Mouse (Mus musculus) CH12F3 (cell line): Measurements from ENCODE around the gene Prss30.
"Not testable (repeated sequence)": the region's sequence is repeated elsewhere in the genome, so short reads cannot be mapped to it uniquely, and the experiment has no call there.

Source experiments
- in situ Hi-C: fragments of 300-500 bp; cut with MboI; formaldehyde crosslinking; loops from 2 replicates; pipeline ENCODE4 v1.14.3; 2020; ENCODE audit warnings: low sequenced_read_pairs

The Prss30 gene

DNA sequence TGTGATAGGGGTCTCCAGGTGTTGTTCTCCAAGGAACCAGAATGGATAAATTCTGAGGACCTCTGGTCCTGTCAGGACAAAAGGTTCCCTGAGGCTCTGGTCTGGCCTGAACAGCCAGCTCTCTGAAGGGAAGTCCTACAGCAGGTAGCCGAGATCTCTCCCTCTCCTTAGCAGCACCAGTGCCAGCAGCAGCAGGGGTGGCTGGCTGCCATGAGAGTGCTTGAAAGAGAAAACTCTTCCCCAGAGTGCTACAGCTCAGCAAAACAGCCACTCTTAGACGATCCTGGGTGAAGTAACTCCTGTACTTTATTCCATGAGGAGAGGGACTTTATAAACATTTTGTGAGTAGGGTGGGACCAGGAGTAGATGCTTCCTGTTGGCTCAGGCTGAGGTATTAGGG is 9.4 kb upstream of the Prss30 start:
- in situ Hi-C loops: no loop called here

- in situ Hi-C loops: no loop called here
These were observed 4.6 kb upstream of the Prss30 start for GRCm38 (mm10) chr17:23984989-23985388.

DNA sequence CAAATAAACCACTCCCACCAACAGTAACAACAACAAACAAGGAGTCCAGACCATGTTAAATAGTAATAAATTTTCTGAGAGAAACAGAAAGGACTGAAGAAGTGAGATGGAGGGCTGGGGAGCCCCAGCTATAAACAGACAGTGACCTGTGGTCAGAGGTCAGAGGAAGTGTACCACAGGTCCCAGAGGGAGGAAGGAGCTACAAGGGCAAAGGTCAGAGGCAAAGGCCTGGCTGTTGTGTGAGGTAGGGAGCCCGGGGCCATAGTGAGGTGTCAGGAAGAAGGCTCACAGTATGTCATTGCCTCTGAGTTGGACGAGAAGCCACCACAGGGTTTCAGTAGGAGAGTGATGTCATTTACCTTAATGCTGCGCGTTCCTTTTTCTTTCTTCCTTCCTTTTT is 2.5 kb upstream of the Prss30 start:
- in situ Hi-C loops: no loop called here

- in situ Hi-C loops: no loop called here
These were observed 895 bp downstream of the Prss30 start for GRCm38 (mm10) chr17:23979471-23979870.

- in situ Hi-C loops: no loop called here
These were observed 3.7 kb downstream of the Prss30 start for GRCm38 (mm10) chr17:23976665-23977064.

DNA sequence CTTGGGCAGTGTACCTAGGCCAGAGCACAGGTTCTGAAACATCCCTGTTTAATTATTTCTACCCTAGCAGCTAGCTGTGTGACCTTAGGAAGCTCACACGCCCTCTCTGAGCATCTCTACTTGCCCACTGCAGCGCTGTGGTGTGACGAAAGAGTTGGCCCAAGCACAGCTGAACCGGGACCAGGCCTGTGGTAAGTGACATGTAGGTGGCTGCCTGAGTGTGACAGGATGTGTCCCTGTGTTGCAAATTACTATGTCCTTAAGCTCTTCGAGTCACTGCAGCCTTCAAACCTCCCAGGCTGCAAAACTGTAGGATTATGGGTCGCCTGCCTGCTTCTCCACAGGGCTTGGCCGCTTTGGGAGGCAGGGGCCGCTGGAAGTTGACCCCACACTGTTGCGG is 9.1 kb downstream of the Prss30 start:
- in situ Hi-C loops: no loop called here

- in situ Hi-C loops: no loop called here
These were observed 11.1 kb downstream of the Prss30 start for GRCm38 (mm10) chr17:23969231-23969630.

DNA sequence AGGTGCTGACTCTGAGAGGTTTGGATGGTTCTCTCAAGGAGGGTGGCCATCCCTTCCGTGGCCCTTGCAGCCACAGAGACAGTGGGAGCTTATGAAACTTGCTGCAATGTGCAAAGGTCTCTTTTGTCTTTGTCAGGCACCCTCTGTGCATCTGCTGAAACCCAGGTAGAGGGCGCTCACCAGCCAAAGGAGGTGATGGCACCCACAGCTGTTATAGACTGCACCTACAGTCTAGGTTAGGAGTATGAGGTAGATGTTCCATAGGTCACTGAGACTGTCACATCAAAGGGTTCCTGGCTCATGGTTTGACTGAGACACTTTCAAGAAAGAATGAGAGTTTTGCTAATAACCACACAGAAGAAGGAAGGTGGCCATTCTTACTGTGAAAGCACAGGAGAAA is 11.6 kb downstream of the Prss30 start:
- in situ Hi-C loops: no loop called here

- in situ Hi-C loops: no loop called here
These were observed 13.5 kb downstream of the Prss30 start for GRCm38 (mm10) chr17:23966658-23967401.

- in situ Hi-C loops: no loop called here
These were observed 14.5 kb downstream of the Prss30 start for GRCm38 (mm10) chr17:23965805-23966425.

DNA sequence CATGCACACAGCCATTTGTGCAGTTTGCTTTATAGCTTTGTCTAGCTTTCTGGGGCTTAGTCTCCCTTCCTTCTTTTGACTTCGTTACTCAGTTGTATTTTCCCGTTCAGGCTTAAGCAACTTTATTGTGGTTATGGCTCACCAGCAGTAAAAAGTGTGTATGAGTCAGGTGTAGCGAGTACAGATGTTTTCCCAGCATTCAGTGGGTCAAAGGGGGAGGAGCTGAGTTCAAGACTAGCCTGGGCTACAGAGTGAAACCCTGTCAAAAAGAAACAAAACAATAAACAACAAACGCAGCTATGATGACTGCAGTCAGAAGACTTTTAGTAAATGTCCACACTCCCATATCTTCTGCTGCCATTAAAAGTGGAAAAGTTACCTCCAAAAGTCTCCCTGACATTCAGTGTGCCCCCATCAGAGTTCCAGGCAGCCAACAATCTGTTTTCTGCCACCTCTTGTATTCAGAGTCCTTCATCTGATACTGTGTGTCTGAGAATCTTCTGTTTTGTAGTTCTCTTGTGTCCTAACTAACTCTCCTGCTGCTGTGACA is 18.7 kb downstream of the Prss30 start:
- in situ Hi-C loops: no loop called here

DNA sequence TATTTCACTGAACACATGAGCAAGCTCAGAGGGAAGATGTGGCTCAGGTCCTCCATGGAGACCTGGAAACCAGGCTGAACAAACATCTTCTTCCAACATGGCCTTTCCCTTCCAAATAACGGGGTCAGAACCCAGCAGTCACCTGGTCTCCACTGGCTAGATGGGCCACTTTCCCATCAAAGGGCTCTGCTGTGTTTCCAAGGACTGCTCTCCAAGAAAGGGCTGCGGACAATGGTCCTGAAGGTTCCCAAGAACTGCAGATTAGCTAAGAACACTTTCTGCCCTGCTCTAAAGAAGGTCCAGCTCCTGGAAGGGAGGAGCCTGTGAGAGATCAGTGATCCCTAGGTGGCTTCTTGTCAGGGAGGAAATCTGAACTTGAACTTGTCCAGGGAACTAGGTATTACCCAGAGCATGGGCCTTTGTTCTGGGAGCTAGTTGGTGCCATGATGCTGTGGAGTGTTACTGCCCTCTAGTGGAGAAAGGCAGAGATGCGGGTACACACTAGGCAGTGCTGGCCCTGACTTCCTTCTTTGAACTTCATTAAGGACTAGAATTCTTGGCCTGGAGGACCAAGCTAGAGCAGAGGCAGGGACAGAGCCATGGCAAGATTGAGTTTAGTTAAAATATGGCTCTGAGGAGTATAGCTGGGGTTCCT is 20.2 kb downstream of the Prss30 start:
- in situ Hi-C loops: no loop called here

GRCm38 (mm10) chr17:23955174-23955573 is 25.2 kb downstream of the Prss30 start, which contains the start of gene Sbpl:
Sbpl (minus strand) TSS chr17:23955274.
- in situ Hi-C loops: loop anchor here (5.0 kb wide), 1 partner anchor 83 kb away; no protein-coding TSS in a partner anchor

DNA sequence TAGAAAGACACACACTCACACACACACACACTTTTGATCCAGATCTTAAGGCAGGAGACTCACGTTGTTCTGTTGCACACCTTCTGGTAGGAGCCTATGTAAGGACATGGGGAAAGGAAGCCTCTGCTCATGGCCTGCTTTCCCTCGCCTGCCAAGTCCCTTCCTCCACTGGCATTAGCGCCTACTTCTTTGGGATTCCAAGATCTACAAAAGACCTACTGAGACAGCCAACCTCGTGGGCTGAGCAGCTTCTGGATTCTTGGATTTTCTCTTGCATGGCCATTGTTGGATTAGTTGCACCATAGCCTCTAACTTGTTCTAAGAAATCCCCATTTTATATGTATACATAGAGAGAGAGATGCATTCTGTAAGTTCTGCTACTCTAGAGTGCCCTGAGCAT is 29.5 kb downstream of the Prss30 start:
- in situ Hi-C loops: not testable (repeated sequence)

DNA sequence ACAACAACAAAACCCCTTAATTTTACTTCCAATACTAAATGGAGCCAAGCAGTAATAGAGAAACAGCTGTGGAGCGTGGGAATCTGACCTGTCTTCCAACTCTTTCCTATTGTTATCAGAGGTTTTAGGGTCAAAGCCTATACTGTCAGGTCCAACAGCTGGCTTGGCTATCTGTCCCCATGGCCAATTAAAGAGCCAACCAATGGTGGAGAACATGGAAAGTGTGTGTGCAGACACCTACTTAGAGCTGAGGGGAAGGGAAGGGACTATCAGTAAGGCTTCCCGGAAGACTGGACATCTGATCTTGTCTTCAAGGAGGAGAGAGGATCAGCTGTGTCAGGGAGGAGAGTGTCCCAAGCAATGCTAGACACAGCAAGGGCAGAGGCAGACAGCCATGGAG is 31.3 kb downstream of the Prss30 start:
- in situ Hi-C loops: no loop called here

- in situ Hi-C loops: not testable (repeated sequence)
These were observed 32.9 kb downstream of the Prss30 start for GRCm38 (mm10) chr17:23947486-23947885.

GRCm38 (mm10) chr17:23941372-23941771 is 39.0 kb downstream of the Prss30 start, which contains the start of gene Sbp:
Sbp (plus strand) TSS chr17:23941672.
- in situ Hi-C loops: no loop called here

GRCm38 (mm10) chr17:23931157-23931556 is 49.2 kb downstream of the Prss30 start:
- in situ Hi-C loops: no loop called here

- in situ Hi-C loops: no loop called here
These were observed 55.3 kb downstream of the Prss30 start for GRCm38 (mm10) chr17:23925090-23925493.

- in situ Hi-C loops: no loop called here
These were observed 55.8 kb downstream of the Prss30 start for GRCm38 (mm10) chr17:23924531-23925007.
